Mouse (Mus musculus): ENCODE results near the gene Igfbp6.

- no peak for TF ChIP-seq CTCF (IDR thresholded peaks at IDR 0.05; ENCODE audit: extremely low read depth, insufficient read depth, insufficient read length, insufficient replicate concordance)
- TF ChIP-seq POLR2A (IDR thresholded peaks at IDR 0.05; ENCODE audit: low read depth, low read length): no peak
Observed at GRCm38 (mm10) chr15:102177417-102177816, 33.3 kb downstream of the Igfbp6 start.
